Mouse (Mus musculus): Measurements from ENCODE around the gene 0610012G03Rik. TPM values are rescaled to one million over a fixed set of nuclear protein-coding genes. Genes with fewer than 3 reads are reported as not detected.
"Not testable (repeated sequence)": the region's sequence is repeated elsewhere in the genome, so short reads cannot be mapped to it uniquely, and the experiment has no call there.

The 0610012G03Rik gene
- total RNA-seq (2021) (10 to 100 TPM; 40.5 to 47.4 TPM), polyA plus RNA-seq (2012; rRNA removed) (143 and 164 TPM in 2 replicates)
- long read RNA-seq, transcript 0610012G03Rik-201 (1 exons, 1,445 nt), result major isoform, 129 of 129 reads
- long read RNA-seq, partial matches to known transcripts, result 0 of 129 reads
- long read RNA-seq, other reads (novel, unspliced or antisense), result 0 of 129 reads

- DNase-seq, result peak; percentile 96
These were observed at the start of gene 0610012G03Rik, which contains the start of gene Ncbp2 for GRCm38 (mm10) chr16:31948345-31948774. 0610012G03Rik (minus strand) TSS chr16:31948494. Ncbp2 (plus strand) TSS chr16:31948513.

GRCm38 (mm10) chr16:31996371-31996770 lies 48.1 kb upstream of the 0610012G03Rik start:
- no peak for DNase-seq

- DNase-seq, result peak; percentile 14
These were observed 45.7 kb upstream of the 0610012G03Rik start for GRCm38 (mm10) chr16:31993946-31994345.

GRCm38 (mm10) chr16:31993195-31993594 lies 44.9 kb upstream of the 0610012G03Rik start:
- peak; percentile 18 for DNase-seq

GRCm38 (mm10) chr16:31992039-31992438 lies 43.7 kb upstream of the 0610012G03Rik start:
- DNase-seq, result no peak

GRCm38 (mm10) chr16:31980946-31981345 lies 32.7 kb upstream of the 0610012G03Rik start:
- DNase-seq, result no peak

GRCm38 (mm10) chr16:31979501-31979900 lies 31.2 kb upstream of the 0610012G03Rik start:
- DNase-seq, result no peak

GRCm38 (mm10) chr16:31975258-31975657 lies 27.0 kb upstream of the 0610012G03Rik start:
- DNase-seq, result peak; percentile 38

- no peak for DNase-seq
These were observed 14.9 kb upstream of the 0610012G03Rik start for GRCm38 (mm10) chr16:31963224-31963623.

- DNase-seq, result no peak
These were observed 385 bp downstream of the 0610012G03Rik start for GRCm38 (mm10) chr16:31947901-31948316.

- DNase-seq, result no peak
These were observed 961 bp downstream of the 0610012G03Rik start for GRCm38 (mm10) chr16:31947333-31947732.

GRCm38 (mm10) chr16:31945986-31946385 lies 2.3 kb downstream of the 0610012G03Rik start:
- DNase-seq, result not testable (repeated sequence)

- no peak for DNase-seq
These were observed 2.9 kb downstream of the 0610012G03Rik start for GRCm38 (mm10) chr16:31945372-31945771.

- no peak for DNase-seq
These were observed 3.5 kb downstream of the 0610012G03Rik start for GRCm38 (mm10) chr16:31944698-31945255.

GRCm38 (mm10) chr16:31943980-31944379 lies 4.3 kb downstream of the 0610012G03Rik start:
- DNase-seq, result peak; percentile 77

GRCm38 (mm10) chr16:31940586-31940985 lies 7.7 kb downstream of the 0610012G03Rik start:
- DNase-seq, result no peak

GRCm38 (mm10) chr16:31938856-31939255 lies 9.4 kb downstream of the 0610012G03Rik start:
- no peak for DNase-seq

GRCm38 (mm10) chr16:31936568-31936967 lies 11.7 kb downstream of the 0610012G03Rik start:
- DNase-seq, result no peak

GRCm38 (mm10) chr16:31935091-31935979 lies 13.0 kb downstream of the 0610012G03Rik start:
- no peak for DNase-seq

- DNase-seq, result no peak
These were observed 13.7 kb downstream of the 0610012G03Rik start for GRCm38 (mm10) chr16:31934550-31935010.

GRCm38 (mm10) chr16:31933751-31934549 lies 14.3 kb downstream of the 0610012G03Rik start, which contains the start of gene Pigz:
Pigz (plus strand) TSS chr16:31933851.
- DNase-seq, result peak; percentile 63

All from adrenal gland, adult 2 months (tissue).